Mouse (Mus musculus): ENCODE data around the gene Rab34. TPM values are rescaled to one million over a fixed set of nuclear protein-coding genes. Genes with fewer than 3 reads are reported as not detected.
"Not testable (repeated sequence)": the region's sequence is repeated elsewhere in the genome, so short reads cannot be mapped to it uniquely, and the experiment has no call there.

Gene Rab34
- total RNA-seq, 2 experiments from 2014 or later = 1.3 to 2.4 TPM

DNA sequence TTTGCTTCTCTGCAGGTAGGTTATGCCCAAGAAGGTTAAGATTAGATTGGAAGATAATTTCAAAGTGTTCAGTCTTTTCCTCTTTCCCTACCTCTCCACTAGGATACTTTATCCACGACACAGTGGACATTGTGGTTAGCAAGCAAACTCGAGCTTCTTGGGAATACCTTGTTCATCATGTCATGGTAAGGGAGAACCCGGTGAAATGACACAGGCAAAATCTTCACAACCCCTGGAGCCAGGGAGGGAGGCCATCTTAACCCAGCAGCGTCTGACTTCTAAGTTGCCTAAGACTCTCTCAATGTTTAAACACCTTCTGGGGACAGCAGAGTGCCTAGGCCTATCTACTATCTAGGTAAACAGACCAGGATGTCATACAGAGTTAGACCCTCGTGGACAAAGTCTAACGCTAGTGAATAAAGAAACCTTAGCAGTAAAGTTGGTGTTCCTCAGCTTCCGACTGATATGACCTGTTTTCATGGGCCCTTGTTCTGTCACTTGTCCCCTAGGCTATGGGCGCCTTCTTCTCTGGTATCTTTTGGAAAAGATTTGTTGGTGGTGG, 8.7 kb upstream of the Rab34 start:
- no peak for ATAC-seq (replicated peaks; ENCODE audit: poor library complexity)

GRCm38 (mm10) chr11:78180081-78180761, 8.0 kb upstream of the Rab34 start:
- no peak for ATAC-seq (replicated peaks; ENCODE audit: poor library complexity)

DNA sequence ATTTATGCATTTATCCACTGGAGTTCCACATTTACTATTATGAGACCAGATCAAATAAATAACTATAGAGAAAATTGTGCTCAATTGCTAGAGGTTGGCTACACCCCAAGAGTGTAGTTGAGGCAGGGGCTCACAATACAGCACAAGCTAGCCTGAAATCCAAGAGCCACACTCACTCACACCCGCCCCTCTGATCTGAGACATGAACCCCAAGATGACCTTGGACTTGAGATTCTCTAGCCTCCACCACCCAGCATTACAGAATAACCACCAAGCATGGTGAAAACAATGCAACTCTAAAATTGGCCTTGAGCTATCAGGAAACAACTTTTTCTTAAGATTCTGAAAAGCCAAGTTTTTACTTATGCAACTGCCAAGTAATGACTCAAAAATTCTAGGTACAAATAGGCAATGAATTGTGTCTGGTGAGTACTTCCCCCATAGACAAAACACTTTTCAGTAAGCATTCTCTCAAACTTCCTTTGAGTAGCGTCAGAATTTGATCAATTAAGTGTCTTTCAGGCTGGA, 6.3 kb upstream of the Rab34 start:
- no peak for ATAC-seq (replicated peaks; ENCODE audit: poor library complexity)

- ATAC-seq (replicated peaks; ENCODE audit: poor library complexity) = no peak
Measured at GRCm38 (mm10) chr11:78182450-78182849, 5.8 kb upstream of the Rab34 start.

DNA sequence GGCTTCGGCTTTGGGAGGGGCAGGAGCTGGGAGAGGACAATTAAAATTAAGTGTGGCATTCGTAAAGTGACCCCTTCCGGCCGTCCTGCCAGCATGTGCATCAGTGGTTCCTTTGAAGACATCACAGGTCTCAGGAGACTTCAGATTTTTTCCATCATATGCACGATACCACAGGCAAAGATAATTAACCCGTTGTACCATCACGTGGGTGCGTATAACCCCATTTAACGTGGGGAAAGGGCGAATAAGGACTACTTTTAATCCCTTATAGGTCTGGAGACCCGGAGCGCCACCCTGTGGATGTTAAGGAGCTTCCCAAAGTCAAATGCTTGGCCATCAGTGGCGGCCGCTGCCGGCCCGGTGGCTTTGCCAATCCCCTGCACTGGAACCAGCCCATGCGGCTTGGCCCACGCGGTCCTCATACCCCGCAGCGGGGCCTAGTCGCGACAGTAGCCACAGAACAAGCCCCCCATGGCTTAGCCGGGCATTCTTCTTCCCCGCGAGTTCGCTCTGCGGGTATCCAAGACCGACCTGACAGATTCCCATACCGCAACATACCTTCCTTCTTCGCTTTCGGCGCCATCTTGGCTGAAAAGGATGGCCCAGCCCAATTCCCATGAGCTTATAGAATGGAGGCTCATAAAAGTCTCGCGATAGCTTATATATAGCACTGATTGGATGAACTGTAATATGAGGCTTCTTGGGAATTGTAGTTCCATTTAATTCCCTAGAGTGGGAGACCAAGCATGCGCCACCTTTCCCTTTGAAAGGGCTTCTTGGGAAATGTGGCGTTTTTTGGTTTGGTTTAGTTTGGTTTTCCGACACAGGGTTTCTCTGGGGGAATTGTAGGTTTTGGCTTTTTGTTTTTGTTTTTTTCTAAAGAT, 5.0 kb upstream of the Rab34 start, which contains the start of gene Rpl23a:
Gene Rpl23a, minus strand, starts transcription at position 624 of the 884 bp plus-strand sequence.
- peak; percentile 77 for ATAC-seq (replicated peaks; ENCODE audit: poor library complexity)

- no peak for ATAC-seq (replicated peaks; ENCODE audit: poor library complexity)
Measured at GRCm38 (mm10) chr11:78183884-78184514, 4.2 kb upstream of the Rab34 start.

- ATAC-seq (replicated peaks; ENCODE audit: poor library complexity) = not testable (repeated sequence)
Measured at GRCm38 (mm10) chr11:78184702-78185101, 3.5 kb upstream of the Rab34 start.

GRCm38 (mm10) chr11:78189234-78190040, 1.2 kb downstream of the Rab34 start:
- no peak for ATAC-seq (replicated peaks; ENCODE audit: poor library complexity)

- no peak for ATAC-seq (replicated peaks; ENCODE audit: poor library complexity)
Measured at GRCm38 (mm10) chr11:78190041-78190440, 1.8 kb downstream of the Rab34 start.

DNA sequence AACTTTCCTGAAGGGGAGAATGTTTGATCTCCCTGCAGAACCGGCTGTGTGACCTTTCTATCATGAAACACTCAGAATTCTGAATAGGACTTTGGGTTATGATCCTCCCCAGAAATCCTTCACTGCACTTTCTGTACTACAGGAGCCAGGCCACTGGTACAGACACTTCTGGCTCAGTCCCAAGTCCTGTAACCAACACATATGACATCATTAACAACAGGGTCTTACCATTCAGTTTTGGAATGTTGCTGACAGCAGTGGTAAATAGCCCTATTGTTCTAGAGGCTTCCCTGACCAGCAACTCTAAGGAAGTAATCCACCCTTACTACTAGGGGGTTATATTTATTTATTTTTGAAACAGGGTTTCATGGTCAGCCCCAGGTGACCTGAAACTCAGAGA, 4.9 kb downstream of the Rab34 start, which contains the start of gene Proca1:
Gene Proca1, plus strand, starts transcription at position 280 of the 400 bp plus-strand sequence.
- ATAC-seq (replicated peaks; ENCODE audit: poor library complexity) = no peak

- peak; percentile 96 for ATAC-seq (replicated peaks; ENCODE audit: poor library complexity)
Measured at GRCm38 (mm10) chr11:78194411-78195100, 6.3 kb downstream of the Rab34 start.

DNA sequence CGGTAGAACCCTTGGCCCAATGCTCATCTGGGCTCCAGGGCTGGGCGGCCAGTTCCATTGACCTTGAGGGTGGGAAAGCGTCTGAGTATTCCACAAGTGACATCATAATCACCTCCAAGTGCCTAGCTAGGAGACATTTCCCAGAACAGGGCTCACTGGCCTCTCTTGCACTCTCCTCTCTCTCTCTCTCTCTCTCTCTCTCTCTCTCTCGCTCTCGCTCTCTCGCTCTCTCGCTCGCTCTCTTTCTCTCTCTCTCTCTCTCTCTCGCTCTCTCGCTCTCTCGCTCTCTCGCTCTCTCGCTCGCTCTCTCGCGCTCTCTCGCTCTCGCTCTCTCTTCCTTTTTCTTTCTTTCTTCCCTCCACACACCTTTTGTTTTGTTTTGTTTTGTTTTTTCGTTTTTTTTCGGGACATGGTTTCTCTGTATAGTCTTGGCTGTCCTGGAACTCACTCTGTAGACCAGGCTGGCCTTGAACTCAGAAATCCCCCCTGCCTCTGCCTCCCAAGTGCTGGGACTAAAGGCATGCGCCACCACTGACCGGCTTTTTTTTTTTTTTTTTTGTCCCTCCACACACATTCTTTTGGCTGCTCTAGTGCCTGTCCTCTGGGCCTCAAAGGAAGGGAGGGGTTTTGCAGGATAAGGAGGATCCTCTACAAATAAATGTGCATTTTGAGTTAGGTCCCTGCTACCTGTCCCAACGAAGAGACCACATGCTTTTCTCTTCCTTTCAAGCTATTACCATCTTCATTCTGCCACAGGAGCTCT, 7.1 kb downstream of the Rab34 start:
- ATAC-seq (replicated peaks; ENCODE audit: poor library complexity) = no peak

DNA sequence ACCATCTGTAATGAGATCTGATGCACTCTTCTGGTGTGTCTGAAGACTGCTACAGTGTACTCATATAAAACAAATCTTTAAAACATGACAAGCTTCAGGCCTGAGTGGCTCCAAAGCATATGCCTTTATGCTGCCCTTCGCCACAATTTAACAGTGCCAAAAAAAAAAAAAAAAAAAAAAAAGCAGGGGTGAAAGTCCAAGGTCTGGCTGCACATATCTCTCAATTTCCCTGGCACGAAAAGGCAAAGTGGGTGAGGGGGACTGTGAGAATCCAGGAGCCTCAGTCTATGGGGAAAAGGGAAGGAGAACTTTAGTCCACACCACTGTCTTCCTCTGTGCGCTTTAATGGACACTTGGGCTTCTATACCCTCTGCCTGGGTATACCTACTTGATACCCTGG, 14.1 kb downstream of the Rab34 start:
- no peak for ATAC-seq (replicated peaks; ENCODE audit: poor library complexity)

DNA sequence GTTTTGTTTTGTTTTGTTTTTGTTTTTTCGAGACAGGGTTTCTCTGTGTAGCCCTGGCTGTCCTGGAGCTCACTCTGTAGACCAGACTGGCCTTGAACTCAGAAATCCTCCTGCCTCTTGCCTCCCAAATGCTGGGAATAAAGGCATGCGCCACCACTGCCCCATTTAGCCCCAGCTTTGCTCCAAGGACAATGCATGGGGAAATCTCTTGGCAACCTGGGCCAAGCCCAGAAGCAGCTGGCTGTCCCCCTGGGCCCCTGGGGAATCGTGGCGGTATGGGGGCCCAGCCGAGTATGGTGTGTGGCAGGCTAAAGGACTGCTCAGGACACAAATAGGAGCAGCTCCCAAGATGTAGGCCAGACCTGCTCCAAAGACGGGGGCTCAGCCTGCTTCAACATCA, 16.1 kb downstream of the Rab34 start:
- no peak for ATAC-seq (replicated peaks; ENCODE audit: poor library complexity)

DNA sequence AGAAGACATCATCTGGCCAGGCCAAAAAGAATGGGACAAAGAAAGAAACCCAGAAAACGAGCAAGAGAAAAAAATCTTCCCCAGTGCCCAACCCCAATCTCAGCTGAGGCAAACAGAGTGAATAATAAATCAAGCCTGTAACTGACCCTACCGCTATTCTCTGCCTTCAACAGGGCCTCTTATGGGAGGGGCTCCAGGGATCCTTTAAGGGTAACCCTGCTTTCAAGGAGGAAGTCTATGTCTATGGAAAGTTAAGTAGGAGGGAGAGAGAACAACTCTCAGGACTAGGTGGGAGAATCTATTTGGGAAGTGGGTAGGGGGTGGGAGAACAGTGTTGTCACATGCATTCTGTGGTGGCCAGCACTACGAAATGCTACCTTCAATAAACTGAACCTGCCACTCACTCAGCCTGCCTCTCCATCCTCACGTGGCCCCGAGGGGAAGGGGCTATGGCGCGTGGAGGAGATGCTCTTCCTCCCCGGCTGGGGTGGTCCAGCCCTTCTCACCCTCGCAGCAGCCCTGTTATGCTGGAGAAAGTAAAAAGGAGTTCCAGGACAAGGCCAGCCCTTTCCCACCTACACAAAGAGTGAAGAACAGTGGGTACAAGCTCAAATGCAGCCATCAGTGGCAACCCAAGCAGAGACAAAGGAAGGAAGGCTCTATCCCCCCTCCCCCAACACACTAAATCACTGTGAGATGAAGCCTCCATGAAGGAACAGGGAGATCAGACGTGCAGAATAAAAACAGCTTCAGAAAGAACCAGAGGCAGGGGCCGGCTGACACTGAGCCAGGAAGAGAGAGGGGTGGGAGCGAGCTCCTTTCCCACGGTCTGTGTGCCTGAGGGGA, 17.4 kb downstream of the Rab34 start:
- ATAC-seq (replicated peaks; ENCODE audit: poor library complexity) = no peak

DNA sequence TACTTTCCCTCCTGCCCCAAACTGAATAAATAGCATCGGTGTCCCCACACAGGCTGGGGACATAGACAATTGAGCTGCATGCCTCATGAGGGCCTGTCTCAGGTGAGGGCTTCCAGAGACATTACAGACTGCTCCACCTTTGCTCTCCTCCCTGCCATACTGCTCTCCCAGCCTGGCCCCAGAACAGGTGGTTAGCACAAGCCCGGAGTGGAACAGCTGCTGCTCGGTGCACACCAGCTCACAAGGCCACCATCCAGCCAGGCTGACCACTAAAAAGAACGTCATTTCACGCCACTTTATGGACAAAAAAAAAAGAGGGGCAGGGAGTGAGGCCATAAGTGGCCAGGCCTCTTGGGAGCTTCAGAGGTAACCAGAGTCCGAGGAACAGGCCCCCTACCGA, 19.0 kb downstream of the Rab34 start:
- ATAC-seq (replicated peaks; ENCODE audit: poor library complexity) = no peak

GRCm38 (mm10) chr11:78209886-78210285, 21.7 kb downstream of the Rab34 start:
- no peak for ATAC-seq (replicated peaks; ENCODE audit: poor library complexity)

GRCm38 (mm10) chr11:78210615-78211014, 22.4 kb downstream of the Rab34 start:
- ATAC-seq (replicated peaks; ENCODE audit: poor library complexity) = no peak
